Mouse (Mus musculus): ENCODE measurements around the gene Gm20721.

- no peak for TF ChIP-seq POLR2A (IDR thresholded peaks at IDR 0.05; ENCODE audit: low read depth, low read length)
- TF ChIP-seq CTCF (conservative IDR thresholded peaks at IDR 0.05; ENCODE audit: insufficient read depth, insufficient read length, low read depth, low read length), result no peak
Measured at GRCm38 (mm10) chr2:174339701-174340100, 6.8 kb downstream of the Gm20721 start.

All from kidney, adult 2 months (tissue).